Mouse (Mus musculus) R1 (cell line): ENCODE results near the gene Cnga4.
"Not testable (repeated sequence)": the region's sequence is repeated elsewhere in the genome, so short reads cannot be mapped to it uniquely, and the experiment has no call there.

Experiments
- DNase-seq: peaks from one replicate; pipeline ENCODE4 v3.0.0-alpha.2; 2018; ENCODE audit warnings: low read depth, low spot score

Gene Cnga4

GRCm38 (mm10) chr7:105414385-105414784, 10.0 kb downstream of the Cnga4 start:
- no peak for DNase-seq

GRCm38 (mm10) chr7:105416529-105416928, 12.2 kb downstream of the Cnga4 start:
- DNase-seq, result no peak

- no peak for DNase-seq
Observed at GRCm38 (mm10) chr7:105418106-105418505, 13.7 kb downstream of the Cnga4 start.

GRCm38 (mm10) chr7:105420903-105421302, 16.5 kb downstream of the Cnga4 start:
- DNase-seq, result no peak

GRCm38 (mm10) chr7:105424368-105424767, 20.0 kb downstream of the Cnga4 start:
- DNase-seq, result no peak

GRCm38 (mm10) chr7:105425424-105426043, 21.2 kb downstream of the Cnga4 start, which contains the start of gene Cckbr:
Gene Cckbr (plus strand): TSS chr7:105425731.
- peak; percentile 64 for DNase-seq

GRCm38 (mm10) chr7:105426051-105426450, 21.7 kb downstream of the Cnga4 start:
- DNase-seq, result no peak

GRCm38 (mm10) chr7:105432058-105432457, 27.7 kb downstream of the Cnga4 start:
- no peak for DNase-seq

GRCm38 (mm10) chr7:105433859-105434258, 29.5 kb downstream of the Cnga4 start:
- peak; percentile 27 for DNase-seq

- DNase-seq, result peak; percentile 50
Observed at GRCm38 (mm10) chr7:105434798-105435197, 30.4 kb downstream of the Cnga4 start.

- DNase-seq, result no peak
Observed at GRCm38 (mm10) chr7:105437979-105438772, 33.8 kb downstream of the Cnga4 start.

- DNase-seq, result no peak
Observed at GRCm38 (mm10) chr7:105441426-105441825, 37.1 kb downstream of the Cnga4 start.

GRCm38 (mm10) chr7:105445076-105445475, 40.7 kb downstream of the Cnga4 start:
- DNase-seq, result peak; percentile 46

GRCm38 (mm10) chr7:105453345-105453744, 49.0 kb downstream of the Cnga4 start:
- not testable (repeated sequence) for DNase-seq
